Mouse (Mus musculus): ENCODE data around the gene Arsb. TPM values are rescaled to one million over a fixed set of nuclear protein-coding genes. Genes with fewer than 3 reads are reported as not detected.

Arsb gene
- polyA plus RNA-seq, 1 experiment from 2014 or later, result 7.9 TPM

GRCm38 (mm10) chr13:93752597-93753400 is 18.6 kb upstream of the Arsb start:
- Histone ChIP-seq H3K27me3 (replicated peaks; ENCODE audit: control insufficient read depth, insufficient read depth, low read length) (no peaks in the 10 kb centered on the region), H3K36me3 (ENCODE audit: control insufficient read depth, insufficient read depth) (no peaks in the 10 kb centered on the region), H3K4me2 (replicated peaks; ENCODE audit: low read depth) (no peak overlapping the region), H3K9me3 (ENCODE audit: control insufficient read depth) (no peaks in the 10 kb centered on the region), H3K27ac (ENCODE audit: low read depth, low read length) (no peak overlapping the region), H3K9ac (ENCODE audit: low read depth, low read length) (no peak overlapping the region), H3K4me1 (replicated peaks; ENCODE audit: control insufficient read depth, insufficient read depth, low read length) (no peaks in the 10 kb centered on the region), H3K4me3 (ENCODE audit: low read depth, low read length) (no peak overlapping the region)
- 43% methylated on average over 14 of the region's 14 CpGs for WGBS
- no peak for ATAC-seq
- no peak for TF ChIP-seq CTCF (IDR thresholded peaks at IDR 0.05; ENCODE audit: low read depth)

- H3K27me3 ChIP-seq (replicated peaks; ENCODE audit: control insufficient read depth, insufficient read depth, low read length), result no peaks in the 10 kb centered on the region
- H3K4me2 ChIP-seq (replicated peaks; ENCODE audit: low read depth), result no peak overlapping the region
- no peak for ATAC-seq
- H3K36me3 ChIP-seq (ENCODE audit: control insufficient read depth, insufficient read depth), result no peaks in the 10 kb centered on the region
- H3K9me3 ChIP-seq (ENCODE audit: control insufficient read depth), result no peaks in the 10 kb centered on the region
- H3K9ac ChIP-seq (ENCODE audit: low read depth, low read length), result no peak overlapping the region
- H3K4me1 ChIP-seq (replicated peaks; ENCODE audit: control insufficient read depth, insufficient read depth, low read length), result no peaks in the 10 kb centered on the region
- TF ChIP-seq CTCF (IDR thresholded peaks at IDR 0.05; ENCODE audit: low read depth), result no peak
- H3K27ac ChIP-seq (ENCODE audit: low read depth, low read length), result no peak overlapping the region
- no peak overlapping the region for H3K4me3 ChIP-seq (ENCODE audit: low read depth, low read length)
- 79% methylated on average over 4 of the region's 4 CpGs for WGBS
These were observed 16.3 kb upstream of the Arsb start for GRCm38 (mm10) chr13:93755084-93755483.

GRCm38 (mm10) chr13:93756674-93757073 is 14.8 kb upstream of the Arsb start:
- no peaks in the 10 kb centered on the region for H3K4me1 ChIP-seq (replicated peaks; ENCODE audit: control insufficient read depth, insufficient read depth, low read length)
- H3K27ac ChIP-seq (ENCODE audit: low read depth, low read length), result no peak overlapping the region
- ATAC-seq, result no peak
- 90% methylated on average over 7 of the region's 7 CpGs for WGBS
- no peak overlapping the region for H3K4me3 ChIP-seq (ENCODE audit: low read depth, low read length)
- H3K4me2 ChIP-seq (replicated peaks; ENCODE audit: low read depth), result no peak overlapping the region
- no peaks in the 10 kb centered on the region for H3K27me3 ChIP-seq (replicated peaks; ENCODE audit: control insufficient read depth, insufficient read depth, low read length)
- H3K9me3 ChIP-seq (ENCODE audit: control insufficient read depth), result no peaks in the 10 kb centered on the region
- no peak overlapping the region for H3K9ac ChIP-seq (ENCODE audit: low read depth, low read length)
- TF ChIP-seq CTCF (IDR thresholded peaks at IDR 0.05; ENCODE audit: low read depth), result no peak
- H3K36me3 ChIP-seq (ENCODE audit: control insufficient read depth, insufficient read depth), result no peaks in the 10 kb centered on the region

- TF ChIP-seq CTCF (IDR thresholded peaks at IDR 0.05; ENCODE audit: low read depth), result no peak
- Histone ChIP-seq H3K9ac (ENCODE audit: low read depth, low read length) (no peak overlapping the region), H3K27me3 (replicated peaks; ENCODE audit: control insufficient read depth, insufficient read depth, low read length) (no peaks in the 10 kb centered on the region), H3K4me3 (ENCODE audit: low read depth, low read length) (no peak overlapping the region), H3K4me1 (replicated peaks; ENCODE audit: control insufficient read depth, insufficient read depth, low read length) (no peaks in the 10 kb centered on the region), H3K27ac (ENCODE audit: low read depth, low read length) (no peak overlapping the region), H3K36me3 (ENCODE audit: control insufficient read depth, insufficient read depth) (no peaks in the 10 kb centered on the region), H3K4me2 (replicated peaks; ENCODE audit: low read depth) (no peak overlapping the region), H3K9me3 (ENCODE audit: control insufficient read depth) (no peaks in the 10 kb centered on the region)
- WGBS, result 84% methylated on average over 6 of the region's 6 CpGs
- no peak for ATAC-seq
These were observed 13.9 kb upstream of the Arsb start for GRCm38 (mm10) chr13:93757514-93757913.

- ATAC-seq, result no peak
- no peaks in the 10 kb centered on the region for H3K36me3 ChIP-seq (ENCODE audit: control insufficient read depth, insufficient read depth)
- 57% methylated on average over 14 of the region's 14 CpGs for WGBS
- H3K4me1 ChIP-seq (replicated peaks; ENCODE audit: control insufficient read depth, insufficient read depth, low read length), result no peaks in the 10 kb centered on the region
- no peak overlapping the region for H3K4me2 ChIP-seq (replicated peaks; ENCODE audit: low read depth)
- no peak overlapping the region for H3K4me3 ChIP-seq (ENCODE audit: low read depth, low read length)
- TF ChIP-seq CTCF (IDR thresholded peaks at IDR 0.05; ENCODE audit: low read depth), result no peak
- no peaks in the 10 kb centered on the region for H3K27me3 ChIP-seq (replicated peaks; ENCODE audit: control insufficient read depth, insufficient read depth, low read length)
- H3K27ac ChIP-seq (ENCODE audit: low read depth, low read length), result no peak overlapping the region
- no peaks in the 10 kb centered on the region for H3K9me3 ChIP-seq (ENCODE audit: control insufficient read depth)
- H3K9ac ChIP-seq (ENCODE audit: low read depth, low read length), result no peak overlapping the region
These were observed 13.1 kb upstream of the Arsb start for GRCm38 (mm10) chr13:93758149-93758898.

- no peak overlapping the region for H3K4me3 ChIP-seq (ENCODE audit: low read depth, low read length)
- H3K4me2 ChIP-seq (replicated peaks; ENCODE audit: low read depth), result no peak overlapping the region
- no peaks in the 10 kb centered on the region for H3K4me1 ChIP-seq (replicated peaks; ENCODE audit: control insufficient read depth, insufficient read depth, low read length)
- no peaks in the 10 kb centered on the region for H3K36me3 ChIP-seq (ENCODE audit: control insufficient read depth, insufficient read depth)
- H3K27me3 ChIP-seq (replicated peaks; ENCODE audit: control insufficient read depth, insufficient read depth, low read length), result no peaks in the 10 kb centered on the region
- WGBS, result 94% methylated on average over 8 of the region's 8 CpGs
- no peaks in the 10 kb centered on the region for H3K9me3 ChIP-seq (ENCODE audit: control insufficient read depth)
- H3K27ac ChIP-seq (ENCODE audit: low read depth, low read length), result no peak overlapping the region
- H3K9ac ChIP-seq (ENCODE audit: low read depth, low read length), result no peak overlapping the region
- no peak for TF ChIP-seq CTCF (IDR thresholded peaks at IDR 0.05; ENCODE audit: low read depth)
- ATAC-seq, result no peak
These were observed 9.6 kb upstream of the Arsb start for GRCm38 (mm10) chr13:93761831-93762230.

Data from intestine, postnatal 0 days (tissue).